Mouse (Mus musculus) kidney, embryonic 14.5 days (tissue): ENCODE results near the gene Pola1. TPM values are rescaled to one million over a fixed set of nuclear protein-coding genes. Genes with fewer than 3 reads are reported as not detected.
"Not testable (repeated sequence)": the region's sequence is repeated elsewhere in the genome, so short reads cannot be mapped to it uniquely, and the experiment has no call there.

ENCODE experiments used
- ATAC-seq: fragments of 200-750 bp; cut with Nextera tagmentation; 2 replicates; pipeline ENCODE4 v1.8.0; 2017; ENCODE audit warnings: moderate number of reproducible peaks, mild to moderate bottlenecking, moderate TSS enrichment, moderate library complexity; ENCODE audit not compliant: low FRiP score, low TSS enrichment
- H3K27ac ChIP-seq: fragments of 300-500 bp; sonication (generic); 2 replicates; pipeline ENCODE4 v1.5.1; 2014; ENCODE audit warnings: low read depth, mild to moderate bottlenecking, low read length, moderate library complexity, mixed read lengths
- H3K27me3 ChIP-seq: fragments of 300-500 bp; sonication (generic); 2 replicates; pipeline ENCODE4 v1.6.1; 2014; ENCODE audit warnings: mild to moderate bottlenecking, low read length; ENCODE audit not compliant: control insufficient read depth, insufficient read depth
- H3K36me3 ChIP-seq: fragments of 300-500 bp; sonication (generic); 2 replicates; pipeline ENCODE4 v1.6.1; 2014; ENCODE audit warnings: low read length, mixed read lengths; ENCODE audit not compliant: control insufficient read depth, insufficient read depth
- H3K4me1 ChIP-seq: fragments of 300-500 bp; sonication (generic); 2 replicates; pipeline ENCODE4 v1.6.1; 2014; ENCODE audit warnings: low read length, mixed read lengths; ENCODE audit not compliant: control insufficient read depth, insufficient read depth
- H3K4me2 ChIP-seq: fragments of 300-500 bp; sonication (generic); replicated peaks from 2 replicates; pipeline ENCODE4 v1.6.1; 2014; ENCODE audit warnings: low read depth, mild to moderate bottlenecking, low read length
- H3K4me3 ChIP-seq: fragments of 300-500 bp; sonication (generic); 2 replicates; pipeline ENCODE4 v1.5.1; 2014; ENCODE audit warnings: mild to moderate bottlenecking, low read length
- H3K9ac ChIP-seq: fragments of 300-500 bp; sonication (generic); 2 replicates; pipeline ENCODE4 v1.6.1; 2014; ENCODE audit warnings: low read depth, mild to moderate bottlenecking, low read length, moderate library complexity
- H3K9me3 ChIP-seq: fragments of 300-500 bp; sonication (generic); 2 replicates; pipeline ENCODE4 v1.6.1; 2016; ENCODE audit warnings: low read length; ENCODE audit not compliant: control insufficient read depth
- WGBS: fragments of 180-500 bp; shearing (Covaris S2); extraction: QIAGEN DNeasy Blood & Tissue Kit; methylation state at CpG from one replicate; pipeline ENCODE4 v1.1.7; 2014; 5-methylcytosine and 5-hydroxymethylcytosine counted together
- polyA plus RNA-seq: library from polyadenylated mRNA; unstranded; fragments of >200 nt; fragmentation: Nextera tagmentation; extraction: Ambion mirVana; gene quantifications from 2 replicates; pipeline ENCODE4 v1.2.1, GENCODE M21; 2014

The Pola1 gene
- polyA plus RNA-seq, 1 experiment from 2014 or later = 24.9 TPM

DNA sequence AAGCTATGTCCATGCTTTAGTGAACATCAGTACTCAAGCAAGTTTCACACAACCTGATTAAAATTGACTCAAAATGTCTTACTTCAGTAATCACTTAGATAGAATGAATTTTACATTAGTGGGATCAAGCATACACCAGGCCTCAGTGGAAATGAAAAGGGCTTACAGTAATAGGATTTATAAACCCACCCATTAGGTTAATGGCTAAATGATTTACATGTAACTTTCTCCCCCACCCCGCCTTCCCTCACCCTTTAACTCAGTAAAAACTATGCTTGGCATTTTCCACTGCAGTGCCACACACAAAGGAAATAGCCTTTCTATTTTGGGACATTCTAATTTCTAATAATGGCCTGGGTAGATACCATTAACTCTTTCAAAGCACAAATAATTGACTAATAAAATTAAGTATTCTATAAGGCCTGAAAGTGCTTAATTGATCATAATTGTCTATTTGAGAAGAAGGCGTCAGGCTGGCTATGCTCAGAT, 129.0 kb downstream of the Pola1 start:
- H3K27me3 ChIP-seq = no peaks in the 10 kb centered on the region
- whole genome bisulfite sequencing = 78% methylated on average over 2 of the region's 2 CpGs
- H3K4me3 ChIP-seq = no peak overlapping the region
- H3K27ac ChIP-seq = no peak overlapping the region
- no peaks in the 10 kb centered on the region for H3K36me3 ChIP-seq
- no peaks in the 10 kb centered on the region for H3K9me3 ChIP-seq
- no peak for ATAC-seq
- H3K4me2 ChIP-seq = no peak overlapping the region
- no peak overlapping the region for H3K9ac ChIP-seq
- no peaks in the 10 kb centered on the region for H3K4me1 ChIP-seq

DNA sequence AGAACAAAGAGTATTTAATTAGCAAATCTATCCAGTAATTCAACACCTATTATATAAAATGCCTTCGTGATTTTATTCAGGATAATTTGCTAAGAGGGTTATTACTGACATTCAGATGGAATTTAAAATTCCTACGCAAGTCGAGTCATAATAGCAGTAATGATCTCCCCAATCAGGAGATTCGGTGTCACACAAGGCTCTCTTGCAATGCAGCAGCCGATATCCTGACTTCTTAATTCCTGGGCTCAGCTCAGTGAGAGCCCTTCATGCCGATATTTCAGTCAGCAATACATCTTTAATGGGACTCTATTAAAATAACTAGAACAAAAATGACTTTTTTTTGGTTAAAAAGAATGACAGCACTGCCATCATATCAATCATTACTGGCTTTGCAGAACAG, 134.4 kb downstream of the Pola1 start:
- Histone ChIP-seq H3K27me3 (no peaks in the 10 kb centered on the region), H3K4me1 (no peaks in the 10 kb centered on the region), H3K9me3 (no peaks in the 10 kb centered on the region), H3K27ac (no peak overlapping the region), H3K36me3 (no peaks in the 10 kb centered on the region), H3K4me2 (no peak overlapping the region), H3K9ac (no peak overlapping the region), H3K4me3 (no peak overlapping the region)
- no peak for ATAC-seq
- 89% methylated on average over 6 of the region's 6 CpGs for WGBS

DNA sequence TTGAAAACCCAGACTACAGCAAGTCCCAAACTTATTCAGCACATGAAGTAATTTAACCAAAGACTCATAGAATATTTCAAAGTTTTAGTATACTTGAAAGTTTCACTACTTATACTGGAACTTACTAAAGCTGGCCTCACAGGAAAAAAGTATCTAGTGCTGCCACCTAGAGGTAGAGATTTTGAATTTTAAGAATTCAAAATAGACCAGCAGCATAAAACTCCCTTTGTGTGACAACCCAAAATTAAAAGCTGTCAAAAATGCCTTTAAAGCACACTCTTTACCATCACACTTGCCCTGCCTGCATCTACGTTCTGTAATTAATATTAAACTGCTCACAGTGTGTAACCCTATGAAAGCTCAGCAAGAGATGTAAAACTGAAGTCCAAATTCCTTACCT, 166.2 kb downstream of the Pola1 start:
- Histone ChIP-seq H3K4me3 (no peak overlapping the region), H3K27me3 (no peaks in the 10 kb centered on the region), H3K9me3 (no peaks in the 10 kb centered on the region), H3K9ac (no peak overlapping the region), H3K4me1 (no peaks in the 10 kb centered on the region), H3K27ac (no peak overlapping the region), H3K36me3 (no peaks in the 10 kb centered on the region), H3K4me2 (no peak overlapping the region)
- ATAC-seq = no peak
- 48% methylated on average over 1 of the region's 1 CpGs for WGBS

DNA sequence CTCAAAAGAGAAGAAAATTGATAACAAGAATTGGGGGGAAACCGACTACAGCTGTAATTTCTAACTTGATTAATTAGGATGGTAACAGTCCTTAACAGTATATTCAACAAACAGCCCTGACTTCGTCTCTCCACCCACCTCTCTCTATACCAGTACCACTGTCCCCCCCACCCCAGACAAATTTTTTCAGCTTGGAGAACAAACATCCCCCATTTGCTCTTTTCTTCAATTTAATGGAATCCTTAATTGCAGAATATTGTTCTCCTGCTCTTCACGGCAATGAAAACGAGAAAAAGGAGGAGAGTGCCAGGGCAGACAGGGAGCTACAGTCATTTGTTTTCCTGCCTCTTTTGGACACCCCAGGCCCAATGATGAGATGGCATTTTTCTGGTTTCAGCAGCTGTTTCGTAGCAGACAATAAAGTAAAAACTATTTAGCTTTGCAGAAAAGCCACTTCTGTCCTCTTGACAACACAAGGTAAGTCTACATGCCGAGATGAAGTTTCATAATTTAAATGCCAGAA, 202.2 kb downstream of the Pola1 start:
- ATAC-seq = no peak
- 80% methylated on average over 6 of the region's 6 CpGs for WGBS
- no peak overlapping the region for H3K4me3 ChIP-seq
- no peak overlapping the region for H3K9ac ChIP-seq
- H3K27ac ChIP-seq = no peak overlapping the region
- no peak overlapping the region for H3K4me2 ChIP-seq
- H3K9me3 ChIP-seq = no peaks in the 10 kb centered on the region
- H3K36me3 ChIP-seq = no peaks in the 10 kb centered on the region
- H3K27me3 ChIP-seq = no peaks in the 10 kb centered on the region
- H3K4me1 ChIP-seq = no peaks in the 10 kb centered on the region

DNA sequence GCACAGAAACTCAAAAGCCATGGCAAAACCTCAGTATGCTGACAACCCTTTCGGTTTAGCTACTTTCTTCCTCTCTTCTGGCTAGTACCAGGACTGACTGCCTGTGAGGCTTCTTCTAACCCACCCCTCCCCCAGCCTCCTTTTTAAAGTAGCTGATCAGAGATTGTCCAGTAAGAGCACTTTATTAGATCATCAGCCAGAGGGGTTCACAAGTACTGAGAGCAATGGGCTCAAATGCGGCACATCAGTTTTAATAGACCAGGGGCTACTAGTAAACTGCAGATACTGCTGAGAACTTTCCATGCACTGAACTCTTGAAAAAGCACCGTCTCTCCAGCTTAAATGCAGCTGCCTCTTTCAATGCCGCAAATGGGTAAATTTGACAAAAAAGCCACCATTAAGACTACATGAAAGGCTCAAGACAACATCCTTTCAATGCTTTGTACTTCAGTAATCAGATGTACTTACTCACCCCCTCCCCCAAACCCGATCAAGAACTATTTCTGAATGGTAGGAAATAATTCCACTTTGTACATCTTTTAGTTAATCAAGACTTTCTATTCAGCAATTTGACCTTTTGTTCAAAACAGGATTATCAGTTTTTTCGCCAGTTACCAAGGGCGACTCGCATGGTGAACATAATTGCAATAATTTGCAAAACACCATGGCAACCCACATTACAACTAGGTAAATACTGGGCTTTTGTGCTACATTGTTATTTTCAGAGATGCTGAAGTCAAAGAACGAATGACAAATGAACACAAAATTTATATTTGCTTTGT, 202.8 kb downstream of the Pola1 start:
- no peak overlapping the region for H3K27ac ChIP-seq
- no peaks in the 10 kb centered on the region for H3K4me1 ChIP-seq
- H3K4me3 ChIP-seq = no peak overlapping the region
- no peak overlapping the region for H3K9ac ChIP-seq
- no peaks in the 10 kb centered on the region for H3K9me3 ChIP-seq
- ATAC-seq = no peak
- 85% methylated on average over 9 of the region's 9 CpGs for WGBS
- no peaks in the 10 kb centered on the region for H3K27me3 ChIP-seq
- H3K4me2 ChIP-seq = no peak overlapping the region
- no peaks in the 10 kb centered on the region for H3K36me3 ChIP-seq

DNA sequence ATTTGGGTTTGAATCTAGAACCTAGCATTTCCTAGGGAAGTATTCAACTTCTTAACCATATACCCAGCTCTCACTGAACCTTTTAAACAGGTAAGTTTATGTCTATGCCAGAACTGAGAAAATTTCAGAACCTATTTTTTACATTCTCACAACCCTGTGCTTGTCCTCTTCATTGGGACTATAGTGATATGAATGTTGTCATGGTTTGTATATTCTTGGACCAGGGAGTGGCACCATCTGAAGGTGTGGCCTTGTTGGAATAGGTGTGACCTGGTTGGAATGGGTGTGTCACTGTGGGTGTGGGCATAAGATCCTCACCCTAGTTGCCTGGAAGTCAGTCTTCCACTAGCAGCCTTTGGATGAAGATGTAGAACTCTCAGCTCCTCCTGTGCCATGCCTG, 231.1 kb downstream of the Pola1 start:
- not testable (repeated sequence) for H3K4me3 ChIP-seq, ATAC-seq, H3K36me3 ChIP-seq

DNA sequence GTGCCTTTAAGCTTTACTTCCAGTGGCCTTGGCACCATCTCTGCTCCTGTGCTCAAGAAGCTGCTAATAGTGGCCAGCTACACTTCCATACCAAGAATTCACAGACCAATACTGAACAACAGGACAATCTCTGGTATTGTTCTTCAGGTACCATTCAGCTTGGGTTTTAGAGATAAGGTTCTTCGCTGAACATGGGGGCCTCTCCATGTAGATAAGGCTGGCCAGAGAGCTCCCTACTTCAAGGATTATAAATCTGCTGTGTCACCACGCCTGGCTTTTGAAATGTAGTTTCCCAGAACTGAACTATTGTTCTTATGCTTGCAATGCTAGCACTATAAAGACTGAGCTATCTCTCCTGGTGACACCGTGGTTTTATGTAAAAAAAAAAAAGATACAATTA, 234.9 kb downstream of the Pola1 start:
- no peaks in the 10 kb centered on the region for H3K36me3 ChIP-seq
- 79% methylated on average over 3 of the region's 3 CpGs for WGBS

More for the DNA sequence above, 231.1 kb downstream of the Pola1 start:
- not testable (repeated sequence) for H3K27me3 ChIP-seq, H3K9me3 ChIP-seq, H3K4me1 ChIP-seq, H3K27ac ChIP-seq, H3K9ac ChIP-seq, H3K4me2 ChIP-seq

DNA sequence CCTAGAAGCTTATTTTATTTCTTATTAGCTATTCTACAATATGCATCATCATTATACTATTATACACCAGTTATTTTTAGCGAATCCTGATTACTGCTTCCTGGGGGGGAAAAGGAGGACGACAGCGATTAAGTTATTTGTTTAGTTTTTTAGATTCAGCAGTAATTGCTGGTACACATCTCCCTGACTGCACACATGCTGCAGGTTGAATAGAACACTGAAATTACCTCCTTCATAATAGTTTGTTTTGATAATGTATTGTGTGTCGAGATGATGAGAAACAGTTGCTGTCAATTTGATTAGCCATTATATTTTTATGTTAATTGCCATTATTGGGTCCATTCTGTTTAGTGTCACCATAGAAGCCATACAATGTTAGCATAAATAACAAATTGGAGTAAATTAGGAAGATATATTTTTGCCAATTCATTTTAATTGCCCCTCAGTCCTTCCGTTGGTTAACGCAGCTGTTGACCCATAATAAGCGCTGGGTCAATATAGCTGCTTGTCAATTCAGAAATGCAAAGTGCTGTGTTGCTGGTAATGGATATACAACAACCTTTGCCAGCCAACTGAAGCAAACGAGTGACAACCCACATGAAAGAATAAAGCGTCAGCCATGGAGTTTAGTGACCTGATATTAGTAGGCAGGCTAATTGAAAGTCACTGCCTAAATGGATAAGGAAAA, 254.5 kb downstream of the Pola1 start:
- Histone ChIP-seq H3K9me3 (no peaks in the 10 kb centered on the region), H3K27me3 (no peaks in the 10 kb centered on the region), H3K4me3 (no peak overlapping the region), H3K9ac (no peak overlapping the region), H3K27ac (no peak overlapping the region), H3K4me2 (no peak overlapping the region), H3K4me1 (no peaks in the 10 kb centered on the region), H3K36me3 (no peaks in the 10 kb centered on the region)
- WGBS = 92% methylated on average over 9 of the region's 9 CpGs
- ATAC-seq = no peak

More for the DNA sequence above, 234.9 kb downstream of the Pola1 start:
- Histone ChIP-seq H3K4me1 (no peaks in the 10 kb centered on the region), H3K4me3 (no peak overlapping the region), H3K9ac (no peak overlapping the region), H3K27me3 (no peaks in the 10 kb centered on the region), H3K27ac (no peak overlapping the region), H3K4me2 (no peak overlapping the region), H3K9me3 (no peaks in the 10 kb centered on the region)
- no peak for ATAC-seq

DNA sequence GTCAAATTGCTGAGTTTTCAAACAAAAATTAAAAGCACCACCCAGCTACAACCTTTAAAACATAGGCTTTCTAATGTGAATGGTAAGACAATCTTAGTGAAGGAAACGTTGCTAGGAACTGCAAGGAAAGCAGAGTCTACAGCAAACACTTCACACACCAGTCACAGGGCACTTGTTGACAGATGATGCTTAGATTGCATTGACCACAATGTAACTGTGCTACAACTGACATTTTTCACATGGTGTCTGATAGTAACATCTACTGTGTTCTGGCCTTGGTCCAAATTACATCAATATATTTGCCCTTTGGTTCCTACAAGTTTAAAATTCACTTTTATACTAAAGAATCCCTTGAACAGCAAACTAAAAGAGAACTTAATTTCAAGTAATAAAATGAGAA, 258.5 kb downstream of the Pola1 start:
- Histone ChIP-seq H3K4me2 (no peak overlapping the region), H3K9me3 (no peaks in the 10 kb centered on the region), H3K4me1 (no peaks in the 10 kb centered on the region), H3K27me3 (no peaks in the 10 kb centered on the region), H3K36me3 (no peaks in the 10 kb centered on the region), H3K27ac (no peak overlapping the region), H3K4me3 (no peak overlapping the region), H3K9ac (no peak overlapping the region)
- ATAC-seq = no peak
- WGBS = 53% methylated on average over 1 of the region's 1 CpGs
